Mouse (Mus musculus) MEL (cell line): Measurements from ENCODE around the gene Psen1.

Source experiments
- CHD1 ChIP-seq: IDR thresholded peaks from 2 replicates; pipeline ENCODE4 v1.6.1; 2012; ENCODE audit warnings: low read depth, mild to moderate bottlenecking, inconsistent platforms, low read length, improper control_type of control experiment
- CHD2 ChIP-seq: IDR thresholded peaks from 2 replicates; pipeline ENCODE4 v1.6.1; 2011; ENCODE audit warnings: low read length, improper control_type of control experiment
- CTCF ChIP-seq, 3 experiments: IDR thresholded peaks in 2 of 3; conservative IDR thresholded peaks in 1 of 3; 2 replicates each; pipeline ENCODE4 v1.5.1; 2011 to 2012; ENCODE audit warnings: low read length in 3 of 3, low read depth in 2 of 3, mild to moderate bottlenecking in 2 of 3, improper control_type of control experiment in 1 of 3, inconsistent platforms in 1 of 3, mixed read lengths in 1 of 3, moderate library complexity in 1 of 3; ENCODE audit not compliant: control insufficient read depth in 1 of 3, insufficient read depth in 1 of 3, poor library complexity in 1 of 3, severe bottlenecking in 1 of 3
- HCFC1 ChIP-seq: IDR thresholded peaks from 2 replicates; pipeline ENCODE4 v1.6.1; 2012; ENCODE audit warnings: low read depth, mild to moderate bottlenecking, inconsistent platforms, low read length, improper control_type of control experiment, moderate library complexity
- MAFK ChIP-seq: IDR thresholded peaks from 2 replicates; pipeline ENCODE4 v1.6.1; 2011; ENCODE audit warnings: low read depth, mild to moderate bottlenecking, low read length, improper control_type of control experiment, borderline replicate concordance
- MEF2A ChIP-seq: IDR thresholded peaks from 2 replicates; pipeline ENCODE4 v1.6.1; 2014; ENCODE audit warnings: low read depth, mild to moderate bottlenecking, inconsistent platforms, low read length, improper control_type of control experiment; ENCODE audit not compliant: poor library complexity, insufficient replicate concordance, severe bottlenecking; ENCODE audit errors: extremely low read depth
- POLR2A ChIP-seq, 2 experiments: IDR thresholded peaks; 2 replicates each; pipeline ENCODE4 v1.6.1; 2011 to 2012; ENCODE audit warnings: low read length in 2 of 2, mild to moderate bottlenecking in 2 of 2, control low read depth in 1 of 2, improper control_type of control experiment in 1 of 2, low read depth in 1 of 2, moderate library complexity in 1 of 2; ENCODE audit not compliant: control insufficient read depth in 1 of 2, insufficient read depth in 1 of 2, poor library complexity in 1 of 2

DNA sequence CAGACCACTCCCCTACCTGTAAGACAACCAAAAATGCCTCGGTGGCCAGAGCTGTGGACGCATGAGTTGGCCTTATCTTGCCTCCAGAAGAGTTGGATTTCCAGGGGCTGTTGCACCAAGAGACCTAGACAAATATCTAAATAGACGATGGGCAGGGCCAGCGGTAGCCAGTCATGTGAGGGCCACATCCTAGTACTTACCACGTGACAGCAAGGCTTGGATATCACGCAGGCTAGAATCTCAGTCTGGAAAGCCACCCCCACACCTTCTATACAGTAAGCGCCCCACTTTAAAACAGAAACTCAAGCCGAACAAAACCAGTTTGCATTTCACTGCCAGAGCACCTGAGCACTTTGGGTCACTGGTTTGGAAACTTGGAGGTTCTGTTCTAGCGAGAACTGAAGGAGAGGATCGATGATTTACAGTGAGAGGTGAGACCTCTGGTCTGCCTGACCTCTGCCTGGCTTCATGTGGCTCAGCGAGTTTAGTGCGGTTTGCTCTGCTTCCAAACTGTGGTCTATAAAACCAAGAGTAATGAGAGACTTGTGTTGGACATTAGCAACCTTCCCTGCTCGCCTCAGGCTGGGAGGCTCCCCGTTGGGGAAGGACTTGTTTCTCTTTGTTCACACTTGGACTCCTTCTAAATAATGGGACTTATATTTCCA is 80.4 kb downstream of the Psen1 start:
- TF ChIP-seq CHD2 (no peak), MEF2A (no peak), CTCF (IDR thresholded peaks at IDR 0.05 in 2 of 3, conservative IDR thresholded peaks at IDR 0.05 in 1 of 3; ENCODE audit: control insufficient read depth in 1 of 3, insufficient read depth in 1 of 3, low read depth in 2 of 3, low read length in 3 of 3, poor library complexity in 1 of 3, severe bottlenecking in 1 of 3) (no peak), POLR2A (IDR thresholded peaks at IDR 0.05; ENCODE audit: control insufficient read depth in 1 of 2, insufficient read depth in 1 of 2, low read depth in 1 of 2, low read length in 2 of 2, poor library complexity in 1 of 2) (no peak), MAFK (no peak), HCFC1 (no peak), CHD1 (no peak)
